Mouse (Mus musculus) cerebellum, adult 2 months (tissue): ENCODE measurements at regions not wholly inside any gene's neighbourhood (a gene's known extent, or its start where the extent isn't known, plus 50 kb on each side); places are given as distances from the start of the nearest gene placed in this dataset.

Experiments
- CTCF ChIP-seq: fragments of 200-500 bp; IDR thresholded peaks from 2 replicates; pipeline ENCODE4 v1.5.1; 2011; ENCODE audit warnings: low read depth, mild to moderate bottlenecking, control low read depth, low read length, moderate library complexity, borderline replicate concordance; ENCODE audit not compliant: insufficient read depth
- POLR2A ChIP-seq: fragments of 200-500 bp; IDR thresholded peaks from 2 replicates; pipeline ENCODE4 v1.6.1; 2011; ENCODE audit warnings: low read length, control low read depth, borderline replicate concordance; ENCODE audit not compliant: insufficient read depth

- TF ChIP-seq POLR2A (no peak), CTCF (no peak)
Observed at GRCm38 (mm10) chr4:152825185-152825584, 347.5 kb upstream of the Kcnab2 start.
